Mouse (Mus musculus) liver, adult 10 weeks (tissue): Measurements from ENCODE around the gene Pde9a. TPM values are rescaled to one million over a fixed set of nuclear protein-coding genes. Genes with fewer than 3 reads are reported as not detected.

Experiments used
- polyA plus RNA-seq: library from polyadenylated mRNA; stranded (reverse); fragments of 350-450 nt; fragmentation: Illumina TruSeq; extraction: RNeasy Lipid Tissue Mini Kit (QIAGEN cat#74804); gene quantifications from one replicate; pipeline ENCODE4 v1.2.3, GENCODE M21; 2014; ENCODE audit warnings: low read depth, low replicate concordance

Pde9a gene
- polyA plus RNA-seq: 15.3 TPM

GRCm38 (mm10) chr17:31385671-31386665, at the start of gene Pde9a:
Gene Pde9a (plus strand): TSS chr17:31386210.

GRCm38 (mm10) chr17:31519946-31520838, 134.2 kb downstream of the Pde9a start, which contains the start of the genes Wdr4 and Ndufv3:
Gene Wdr4 (minus strand): TSS chr17:31519980.
Gene Ndufv3 (plus strand): TSS chr17:31520115.

Other genes starting within 250 kb of the Pde9a start
- not detected for gene Tff2, start 241.9 kb upstream of the Pde9a start, polyA plus RNA-seq
- gene Tff1, start 220.9 kb upstream of the Pde9a start, polyA plus RNA-seq: not detected
- not detected for gene Tmprss3, start 187.2 kb upstream of the Pde9a start, polyA plus RNA-seq
- gene Ubash3a, start 178.3 kb upstream of the Pde9a start, polyA plus RNA-seq: not detected
- gene Rsph1, start 108.8 kb upstream of the Pde9a start, polyA plus RNA-seq: not detected
- gene Slc37a1, start 99.4 kb upstream of the Pde9a start, polyA plus RNA-seq: 0.50 TPM
- gene Wdr4, start 133.8 kb downstream of the Pde9a start, polyA plus RNA-seq: 3.0 TPM
- 64.9 TPM for gene Ndufv3, start 133.9 kb downstream of the Pde9a start, polyA plus RNA-seq
- gene Pknox1, start 178.5 kb downstream of the Pde9a start, polyA plus RNA-seq: 3.3 TPM